Mouse (Mus musculus): ENCODE measurements at regions not wholly inside any gene's neighbourhood (a gene's known extent, or its start where the extent isn't known, plus 50 kb on each side); places are given as distances from the start of the nearest gene placed in this dataset.

DNA sequence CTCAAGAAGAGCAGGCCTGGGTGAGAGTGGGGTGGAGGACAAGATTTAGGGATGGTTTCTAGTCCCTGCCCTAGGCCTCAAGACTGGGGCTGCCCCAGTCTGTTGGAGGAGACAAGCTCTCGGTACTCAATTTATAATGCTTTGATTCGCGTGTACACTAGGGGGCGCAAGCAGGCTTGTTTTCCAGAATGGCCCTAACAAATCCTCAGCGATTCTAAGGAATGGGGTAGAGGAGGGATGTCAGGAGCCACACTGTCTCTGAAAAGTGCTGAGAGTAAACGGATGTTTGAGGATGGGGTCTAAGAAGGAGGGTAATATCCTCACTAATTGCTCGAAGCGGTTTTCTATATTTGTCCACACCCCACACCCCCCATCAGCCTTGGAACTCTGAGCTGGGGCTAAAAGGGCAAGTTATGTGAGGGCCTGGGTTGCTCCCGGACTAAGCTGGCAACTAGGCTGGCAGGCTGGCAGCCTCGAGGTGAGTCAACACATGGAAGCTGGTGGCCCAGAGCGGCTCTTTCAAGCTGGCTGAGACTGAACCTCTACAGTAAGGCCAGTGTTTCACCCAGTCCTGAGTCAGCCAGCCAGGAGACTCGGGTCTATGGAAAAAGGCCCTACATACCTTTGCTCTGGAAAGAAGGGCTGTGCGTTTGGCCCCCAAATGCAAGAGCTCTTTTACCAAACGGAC, 176.7 kb downstream of the Ttc8 start:
- in situ Hi-C loops (cut with MboI, MseI): no loop called here

DNA sequence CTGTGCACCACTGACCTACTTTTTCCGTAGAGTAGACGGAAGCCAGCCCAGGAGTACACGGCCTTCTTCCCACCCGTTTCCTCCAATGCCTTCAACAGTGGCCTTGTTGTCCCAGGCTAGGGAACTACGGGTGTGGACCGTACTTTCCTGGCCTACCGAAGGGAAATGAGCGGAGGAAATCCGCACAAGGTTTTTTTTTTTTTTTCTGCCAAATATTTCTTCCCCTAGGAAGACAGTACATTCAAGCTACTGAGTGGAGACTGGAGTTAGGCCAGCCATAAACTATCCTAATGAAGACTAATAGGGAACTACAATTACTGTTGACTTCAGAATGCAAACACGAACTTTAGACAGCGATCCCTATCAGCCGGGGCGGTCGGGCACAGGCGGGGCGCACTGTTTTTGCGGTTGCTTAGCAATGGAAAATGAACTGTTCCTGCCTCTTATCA, 177.3 kb downstream of the Ttc8 start:
- in situ Hi-C loops (cut with MboI, MseI): no loop called here

DNA sequence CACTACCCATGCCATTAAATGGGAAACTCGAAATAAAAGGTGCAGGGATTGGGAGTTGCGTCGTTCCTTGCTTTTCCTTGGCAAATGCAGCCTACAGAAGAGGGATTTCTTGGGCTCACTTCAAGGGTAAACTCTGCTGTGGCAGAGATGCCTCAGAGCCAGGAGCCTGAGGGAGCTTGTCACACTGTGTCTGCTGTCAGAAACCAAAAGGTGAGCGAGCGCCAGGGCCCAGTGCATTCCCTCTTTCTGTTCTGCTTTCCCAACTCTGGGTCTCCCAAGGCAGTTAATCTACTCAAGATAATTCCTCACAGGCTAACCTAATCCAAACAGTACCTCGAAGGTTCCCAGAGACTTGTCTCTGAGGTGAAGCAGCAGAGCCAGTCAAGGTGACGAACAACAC, 179.5 kb downstream of the Ttc8 start:
- in situ Hi-C loops (cut with MboI, MseI): no loop called here

DNA sequence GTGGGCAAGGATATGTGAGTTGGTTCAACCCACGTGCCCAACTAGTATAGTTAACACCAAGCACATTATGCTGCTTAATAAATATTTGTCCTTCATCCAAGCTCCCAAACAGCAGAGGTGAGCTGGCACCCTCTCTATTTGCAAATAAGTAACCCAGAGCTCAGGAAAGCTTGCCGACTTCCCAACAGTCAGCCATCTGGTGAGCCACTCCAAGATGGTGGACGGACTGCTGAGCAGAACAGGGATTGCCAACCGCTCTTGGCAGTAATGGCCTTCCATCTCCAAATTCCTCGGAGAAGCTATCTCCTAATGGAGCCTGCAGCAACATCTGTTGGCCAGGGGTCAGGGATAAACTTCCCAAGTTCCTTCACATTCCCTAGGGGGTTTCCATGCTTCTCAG, 188.2 kb downstream of the Ttc8 start:
- in situ Hi-C loops (cut with MboI, MseI): no loop called here

- in situ Hi-C loops (cut with MboI, MseI): no loop called here
These were observed 193.4 kb downstream of the Ttc8 start for GRCm38 (mm10) chr12:99113781-99114180.

DNA sequence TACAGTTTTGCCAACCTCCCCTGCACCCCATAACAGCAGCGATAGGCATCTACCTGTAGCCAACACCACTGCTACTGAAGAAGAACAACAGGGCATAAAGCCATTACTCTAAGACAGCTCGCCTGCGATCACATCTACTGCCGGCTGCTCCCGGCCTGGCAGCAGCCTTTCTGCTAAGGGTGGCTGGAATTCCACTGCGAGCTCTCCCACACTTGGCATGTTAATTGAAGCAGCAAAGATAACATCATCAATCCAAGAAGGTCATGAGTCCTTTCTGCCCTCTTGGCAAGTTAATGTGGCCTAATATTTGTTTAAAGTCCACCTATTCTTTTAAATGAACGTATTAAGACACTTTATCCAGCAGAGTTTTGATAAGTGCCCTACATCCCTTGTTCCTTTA, 196.1 kb downstream of the Ttc8 start:
- in situ Hi-C loops (cut with MboI, MseI): no loop called here

GRCm38 (mm10) chr12:99118381-99119115, 198.2 kb downstream of the Ttc8 start:
- in situ Hi-C loops (cut with MboI, MseI): no loop called here

DNA sequence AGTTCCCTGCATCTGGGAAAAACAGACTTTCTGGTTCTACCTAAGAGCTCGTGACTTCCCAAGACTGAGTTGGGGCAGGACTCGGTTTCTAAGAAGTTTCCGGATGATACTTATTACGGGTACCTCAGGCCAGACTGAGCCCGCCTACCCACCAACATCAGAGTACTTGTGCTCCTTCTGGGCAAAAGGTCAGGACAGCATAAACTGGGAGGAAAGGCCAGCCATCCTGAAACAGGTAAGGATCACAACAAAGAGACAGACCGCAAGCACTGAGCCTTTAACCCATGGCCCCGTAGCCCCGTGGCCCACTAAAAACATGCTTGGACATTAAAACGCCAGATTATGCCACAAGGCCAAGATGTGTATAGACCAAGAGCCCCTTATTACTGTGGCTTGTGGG, 199.6 kb downstream of the Ttc8 start:
- in situ Hi-C loops (cut with MboI, MseI): no loop called here

GRCm38 (mm10) chr12:99123611-99124495, 203.5 kb downstream of the Ttc8 start:
- in situ Hi-C loops (cut with MboI, MseI): no loop called here

DNA sequence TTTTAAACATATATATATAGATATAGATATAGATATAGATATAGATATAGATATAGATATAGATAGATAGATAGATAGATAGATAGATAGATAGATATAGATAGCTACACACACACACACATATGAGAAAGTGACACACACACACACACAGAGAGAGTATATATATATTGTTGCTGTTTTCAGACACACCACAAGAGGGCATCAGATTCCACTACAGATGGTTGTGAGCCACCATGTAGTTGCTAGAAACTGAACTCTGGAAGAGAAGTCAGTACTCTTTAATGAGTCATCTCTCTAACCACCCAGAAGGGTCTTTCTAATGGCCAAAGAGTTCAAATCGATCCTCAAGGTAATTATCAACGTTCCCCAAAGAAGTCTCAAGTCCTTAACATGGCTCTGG, 205.8 kb downstream of the Ttc8 start:
- in situ Hi-C loops (cut with MboI, MseI): no loop called here
